Mouse (Mus musculus) megakaryocyte, embryonic 14.5 days (primary cell): ENCODE data around the gene Mast4.

Experiments
- FLI1 ChIP-seq: IDR thresholded peaks from 2 replicates; pipeline ENCODE4 v1.6.1; 2012; ENCODE audit warnings: low read length, inconsistent platforms, mixed read lengths
- GATA1 ChIP-seq: IDR thresholded peaks from 3 replicates; pipeline ENCODE4 v1.6.1; 2012; ENCODE audit warnings: mixed read lengths, low read length, inconsistent platforms, borderline replicate concordance

DNA sequence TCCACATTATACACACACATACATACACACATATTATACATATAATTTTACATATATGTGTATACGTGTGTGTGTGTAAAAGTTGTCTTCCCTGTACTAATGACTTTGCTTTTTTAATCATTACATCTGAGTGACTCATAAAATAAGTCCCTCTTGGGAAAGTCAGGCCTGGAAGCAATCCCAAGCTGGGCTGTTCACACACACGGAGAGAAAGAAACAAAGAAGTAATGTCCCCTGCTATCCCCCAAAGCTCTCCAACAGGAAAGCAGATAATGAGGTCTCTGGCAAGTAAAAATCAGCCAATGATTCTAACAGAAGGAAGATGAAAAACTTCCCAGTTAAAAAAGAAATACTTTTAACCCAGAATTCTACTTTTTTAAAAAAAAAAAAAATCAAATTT, 114.3 kb downstream of the Mast4 start:
- TF ChIP-seq GATA1: no peak
- no peak for TF ChIP-seq FLI1
